Mouse (Mus musculus) midbrain, embryonic 13.5 days (tissue): Measurements from ENCODE around the gene Golph3. TPM values are rescaled to one million over a fixed set of nuclear protein-coding genes. Genes with fewer than 3 reads are reported as not detected.
A peak's percentile ranks its signal among the peaks of the same experiment; 100 is the strongest.

ENCODE experiments used
- ATAC-seq: fragments of 200-750 bp; cut with Nextera tagmentation; 2 replicates; pipeline ENCODE4 v1.8.0; 2017; ENCODE audit warnings: mild to moderate bottlenecking, moderate TSS enrichment, moderate library complexity
- H3K27ac ChIP-seq: fragments of 300-500 bp; sonication (generic); 2 replicates; pipeline ENCODE4 v1.5.1; 2015; ENCODE audit warnings: inconsistent platforms, mild to moderate bottlenecking, moderate library complexity
- H3K27me3 ChIP-seq: fragments of 300-500 bp; sonication (generic); 2 replicates; pipeline ENCODE4 v1.6.1; 2015; ENCODE audit warnings: mild to moderate bottlenecking, inconsistent platforms
- H3K36me3 ChIP-seq: fragments of 300-500 bp; sonication (generic); 2 replicates; pipeline ENCODE4 v1.6.1; 2015; ENCODE audit warnings: mild to moderate bottlenecking, inconsistent platforms
- H3K4me1 ChIP-seq: fragments of 300-500 bp; sonication (generic); replicated peaks from 2 replicates; pipeline ENCODE4 v1.6.1; 2015; ENCODE audit warnings: inconsistent platforms
- H3K4me2 ChIP-seq: fragments of 300-500 bp; sonication (generic); replicated peaks from 2 replicates; pipeline ENCODE4 v1.6.1; 2015; ENCODE audit warnings: moderate library complexity, mild to moderate bottlenecking, inconsistent platforms
- H3K4me3 ChIP-seq: fragments of 300-500 bp; sonication (generic); replicated peaks from 2 replicates; pipeline ENCODE4 v1.5.1; 2015; ENCODE audit warnings: mild to moderate bottlenecking, inconsistent platforms
- H3K9ac ChIP-seq: fragments of 300-500 bp; sonication (generic); replicated peaks from 2 replicates; pipeline ENCODE4 v1.6.1; 2015; ENCODE audit warnings: mild to moderate bottlenecking, inconsistent platforms
- H3K9me3 ChIP-seq: fragments of 300-500 bp; sonication (generic); 2 replicates; pipeline ENCODE4 v1.6.1; 2016; ENCODE audit warnings: mild to moderate bottlenecking, inconsistent platforms
- WGBS: fragments of 180-500 bp; shearing (Covaris S2); methylation state at CpG from one replicate; pipeline ENCODE4 v1.1.7; 2015; 5-methylcytosine and 5-hydroxymethylcytosine counted together
- polyA plus RNA-seq: library from polyadenylated mRNA; unstranded; fragments of >200 nt; fragmentation: Nextera tagmentation; extraction: Ambion mirVana; gene quantifications from 2 replicates; pipeline ENCODE4 v1.2.1, GENCODE M21; 2015

Golph3 gene
- 68.6 and 70.8 TPM in 2 replicates for polyA plus RNA-seq

- H3K4me1 ChIP-seq = peaks cover 40% of the 10 kb centered on the region
- peaks cover 16% of the 10 kb centered on the region for H3K27me3 ChIP-seq
- peak within 1 kb of the TSS; percentile 89 for H3K4me3 ChIP-seq
- under 1% methylated on average over 74 of the region's 74 CpGs for WGBS
- peak within 1 kb of the TSS; percentile 95 for H3K9ac ChIP-seq
- no peaks in the 10 kb centered on the region for H3K9me3 ChIP-seq
- H3K4me2 ChIP-seq = peak within 1 kb of the TSS; percentile 74
- no peaks in the 10 kb centered on the region for H3K36me3 ChIP-seq
- H3K27ac ChIP-seq = peak within 1 kb of the TSS; percentile 89
- peak; percentile 97 for ATAC-seq
Measured at GRCm38 (mm10) chr15:12321091-12321787, at the start of gene Golph3. TSS of gene Golph3 (plus strand) at chr15:12321450.

- WGBS = 84% methylated on average over 12 of the region's 12 CpGs
- 0 out of 2 replicates have a peak, but pooled peaks have one; percentile 35 for ATAC-seq
- H3K9me3 ChIP-seq = no peaks in the 10 kb centered on the region
- no peak overlapping the region for H3K27ac ChIP-seq
- H3K9ac ChIP-seq = no peak overlapping the region
- H3K27me3 ChIP-seq = no peaks in the 10 kb centered on the region
- no peak overlapping the region for H3K4me2 ChIP-seq
- H3K4me1 ChIP-seq = no peaks in the 10 kb centered on the region
- H3K36me3 ChIP-seq = peaks cover 27% of the 10 kb centered on the region
- no peak overlapping the region for H3K4me3 ChIP-seq
Measured at GRCm38 (mm10) chr15:12273325-12274052, 47.8 kb upstream of the Golph3 start.

GRCm38 (mm10) chr15:12274053-12274769 is 47.0 kb upstream of the Golph3 start:
- Histone ChIP-seq H3K4me1 (no peaks in the 10 kb centered on the region), H3K36me3 (peaks cover 20% of the 10 kb centered on the region), H3K27ac (no peak overlapping the region), H3K9me3 (no peaks in the 10 kb centered on the region), H3K4me2 (no peak overlapping the region), H3K27me3 (no peaks in the 10 kb centered on the region), H3K4me3 (no peak overlapping the region), H3K9ac (no peak overlapping the region)
- WGBS = 71% methylated on average over 4 of the region's 4 CpGs
- 0 out of 2 replicates have a peak, but pooled peaks have one; percentile 5 for ATAC-seq

GRCm38 (mm10) chr15:12275091-12275623 is 46.1 kb upstream of the Golph3 start:
- no peak overlapping the region for H3K4me2 ChIP-seq
- no peaks in the 10 kb centered on the region for H3K27me3 ChIP-seq
- WGBS = 75% methylated on average over 4 of the region's 4 CpGs
- H3K36me3 ChIP-seq = peaks cover 12% of the 10 kb centered on the region
- ATAC-seq = no peak
- no peak overlapping the region for H3K27ac ChIP-seq
- no peaks in the 10 kb centered on the region for H3K4me1 ChIP-seq
- H3K9ac ChIP-seq = no peak overlapping the region
- H3K9me3 ChIP-seq = no peaks in the 10 kb centered on the region
- no peak overlapping the region for H3K4me3 ChIP-seq

GRCm38 (mm10) chr15:12279816-12280215 is 41.4 kb upstream of the Golph3 start:
- Histone ChIP-seq H3K27me3 (no peaks in the 10 kb centered on the region), H3K27ac (no peak overlapping the region), H3K4me3 (no peak overlapping the region), H3K9me3 (no peaks in the 10 kb centered on the region), H3K4me1 (no peaks in the 10 kb centered on the region), H3K36me3 (no peaks in the 10 kb centered on the region), H3K4me2 (no peak overlapping the region), H3K9ac (no peak overlapping the region)
- no peak for ATAC-seq
- WGBS = 97% methylated on average over 1 of the region's 1 CpGs

- Histone ChIP-seq H3K4me2 (no peak overlapping the region), H3K9me3 (no peaks in the 10 kb centered on the region), H3K4me1 (no peaks in the 10 kb centered on the region), H3K4me3 (no peak overlapping the region), H3K36me3 (no peaks in the 10 kb centered on the region), H3K9ac (no peak overlapping the region), H3K27me3 (no peaks in the 10 kb centered on the region), H3K27ac (no peak overlapping the region)
- 92% methylated on average over 6 of the region's 6 CpGs for WGBS
- ATAC-seq = no peak
Measured at GRCm38 (mm10) chr15:12284794-12285534, 36.3 kb upstream of the Golph3 start.

GRCm38 (mm10) chr15:12285535-12285809 is 35.8 kb upstream of the Golph3 start:
- WGBS = 91% methylated on average over 5 of the region's 5 CpGs
- Histone ChIP-seq H3K9me3 (no peaks in the 10 kb centered on the region), H3K4me2 (no peak overlapping the region), H3K27me3 (no peaks in the 10 kb centered on the region), H3K36me3 (no peaks in the 10 kb centered on the region), H3K4me3 (no peak overlapping the region), H3K4me1 (no peaks in the 10 kb centered on the region), H3K27ac (no peak overlapping the region), H3K9ac (no peak overlapping the region)
- ATAC-seq = no peak

GRCm38 (mm10) chr15:12290330-12290729 is 30.9 kb upstream of the Golph3 start:
- H3K27me3 ChIP-seq = no peaks in the 10 kb centered on the region

GRCm38 (mm10) chr15:12291757-12292156 is 29.5 kb upstream of the Golph3 start:
- WGBS = 92% methylated on average over 2 of the region's 2 CpGs
- Histone ChIP-seq H3K27ac (no peak overlapping the region), H3K9ac (no peak overlapping the region), H3K4me1 (no peaks in the 10 kb centered on the region), H3K4me3 (no peak overlapping the region), H3K27me3 (no peaks in the 10 kb centered on the region), H3K9me3 (no peaks in the 10 kb centered on the region), H3K4me2 (no peak overlapping the region), H3K36me3 (no peaks in the 10 kb centered on the region)
- ATAC-seq = no peak

More at GRCm38 (mm10) chr15:12290330-12290729, 30.9 kb upstream of the Golph3 start:
- H3K4me2 ChIP-seq = no peak overlapping the region
- no peak overlapping the region for H3K27ac ChIP-seq
- ATAC-seq = no peak
- no peak overlapping the region for H3K4me3 ChIP-seq
- no peak overlapping the region for H3K9ac ChIP-seq
- H3K36me3 ChIP-seq = no peaks in the 10 kb centered on the region
- H3K4me1 ChIP-seq = no peaks in the 10 kb centered on the region
- no peaks in the 10 kb centered on the region for H3K9me3 ChIP-seq
- WGBS = 86% methylated on average over 7 of the region's 7 CpGs

- 56% methylated on average over 2 of the region's 2 CpGs for WGBS
- H3K27me3 ChIP-seq = no peaks in the 10 kb centered on the region
- no peaks in the 10 kb centered on the region for H3K36me3 ChIP-seq
- no peaks in the 10 kb centered on the region for H3K9me3 ChIP-seq
- no peak overlapping the region for H3K27ac ChIP-seq
- no peak for ATAC-seq
- no peak overlapping the region for H3K4me2 ChIP-seq
- H3K9ac ChIP-seq = no peak overlapping the region
- no peak overlapping the region for H3K4me3 ChIP-seq
- no peaks in the 10 kb centered on the region for H3K4me1 ChIP-seq
Measured at GRCm38 (mm10) chr15:12296228-12296627, 25.0 kb upstream of the Golph3 start.

GRCm38 (mm10) chr15:12298231-12298737 is 23.0 kb upstream of the Golph3 start:
- H3K4me2 ChIP-seq = no peak overlapping the region
- no peaks in the 10 kb centered on the region for H3K36me3 ChIP-seq
- H3K27me3 ChIP-seq = no peaks in the 10 kb centered on the region
- 88% methylated on average over 7 of the region's 7 CpGs for WGBS
- no peaks in the 10 kb centered on the region for H3K4me1 ChIP-seq
- no peak for ATAC-seq
- no peak overlapping the region for H3K4me3 ChIP-seq
- H3K27ac ChIP-seq = no peak overlapping the region
- no peak overlapping the region for H3K9ac ChIP-seq
- no peaks in the 10 kb centered on the region for H3K9me3 ChIP-seq
